Mouse (Mus musculus) naive thymus-derived CD4-positive, alpha-beta T cell, adult 2 months (primary cell): ENCODE data around the gene Fam241a.

Experiments used
- DNase-seq: peaks from one replicate; pipeline ENCODE4 v3.0.0-alpha.2; 2011; ENCODE audit warnings: low read depth

The Fam241a gene

GRCm38 (mm10) chr3:127895792-127896541, at the start of gene Fam241a:
Gene Fam241a, minus strand, starts transcription at chr3:127896324.
- DNase-seq: peak; percentile 90

GRCm38 (mm10) chr3:127932453-127932852, 36.3 kb upstream of the Fam241a start:
- no peak for DNase-seq

- DNase-seq: no peak
These were observed 34.3 kb upstream of the Fam241a start for GRCm38 (mm10) chr3:127930326-127931012.

- no peak for DNase-seq
These were observed 33.8 kb upstream of the Fam241a start for GRCm38 (mm10) chr3:127929921-127930320.

- no peak for DNase-seq
These were observed 30.6 kb upstream of the Fam241a start for GRCm38 (mm10) chr3:127926635-127927183.

GRCm38 (mm10) chr3:127924464-127924863, 28.3 kb upstream of the Fam241a start:
- peak; percentile 12 for DNase-seq

- peak; percentile 9 for DNase-seq
These were observed 27.1 kb upstream of the Fam241a start for GRCm38 (mm10) chr3:127923183-127923582.

- DNase-seq: no peak
These were observed 26.0 kb upstream of the Fam241a start for GRCm38 (mm10) chr3:127922125-127922524.

- DNase-seq: peak; percentile 23
These were observed 22.0 kb upstream of the Fam241a start for GRCm38 (mm10) chr3:127917999-127918661.

- no peak for DNase-seq
These were observed 21.4 kb upstream of the Fam241a start for GRCm38 (mm10) chr3:127917549-127917948.

GRCm38 (mm10) chr3:127915656-127916334, 19.7 kb upstream of the Fam241a start:
- no peak for DNase-seq

GRCm38 (mm10) chr3:127913885-127914709, 18.0 kb upstream of the Fam241a start:
- DNase-seq: no peak

GRCm38 (mm10) chr3:127909941-127910340, 13.8 kb upstream of the Fam241a start:
- no peak for DNase-seq

GRCm38 (mm10) chr3:127894981-127895779, 944 bp downstream of the Fam241a start:
- DNase-seq: no peak

- DNase-seq: no peak
These were observed 2.2 kb downstream of the Fam241a start for GRCm38 (mm10) chr3:127893902-127894301.

- DNase-seq: peak; percentile 24
These were observed 4.2 kb downstream of the Fam241a start for GRCm38 (mm10) chr3:127891906-127892305.

- DNase-seq: no peak
These were observed 6.1 kb downstream of the Fam241a start for GRCm38 (mm10) chr3:127890008-127890407.

- no peak for DNase-seq
These were observed 6.6 kb downstream of the Fam241a start for GRCm38 (mm10) chr3:127889570-127889969.

- DNase-seq: no peak
These were observed 14.4 kb downstream of the Fam241a start for GRCm38 (mm10) chr3:127881684-127882083.

- DNase-seq: no peak
These were observed 16.2 kb downstream of the Fam241a start for GRCm38 (mm10) chr3:127879968-127880367.
